Mouse (Mus musculus) activated CD4-positive, CD25-positive, alpha-beta regulatory T cell, adult 4 months (primary cell): Measurements from ENCODE around the gene Phf2. TPM values are rescaled to one million over a fixed set of nuclear protein-coding genes. Genes with fewer than 3 reads are reported as not detected.
"Not testable (repeated sequence)": the region's sequence is repeated elsewhere in the genome, so short reads cannot be mapped to it uniquely, and the experiment has no call there.

Source experiments
- ATAC-seq: one replicate; pipeline ENCODE4 v1.8.0; 2017
- polyA plus RNA-seq, 2 experiments: library from polyadenylated mRNA; unstranded; fragments of 100-300 nt; shearing (Covaris generic); gene quantifications; one replicate each; pipeline ENCODE4 v1.2.1; 2017

Phf2 gene
- polyA plus RNA-seq, 2 experiments from 2014 or later = 3.1 to 3.3 TPM

DNA sequence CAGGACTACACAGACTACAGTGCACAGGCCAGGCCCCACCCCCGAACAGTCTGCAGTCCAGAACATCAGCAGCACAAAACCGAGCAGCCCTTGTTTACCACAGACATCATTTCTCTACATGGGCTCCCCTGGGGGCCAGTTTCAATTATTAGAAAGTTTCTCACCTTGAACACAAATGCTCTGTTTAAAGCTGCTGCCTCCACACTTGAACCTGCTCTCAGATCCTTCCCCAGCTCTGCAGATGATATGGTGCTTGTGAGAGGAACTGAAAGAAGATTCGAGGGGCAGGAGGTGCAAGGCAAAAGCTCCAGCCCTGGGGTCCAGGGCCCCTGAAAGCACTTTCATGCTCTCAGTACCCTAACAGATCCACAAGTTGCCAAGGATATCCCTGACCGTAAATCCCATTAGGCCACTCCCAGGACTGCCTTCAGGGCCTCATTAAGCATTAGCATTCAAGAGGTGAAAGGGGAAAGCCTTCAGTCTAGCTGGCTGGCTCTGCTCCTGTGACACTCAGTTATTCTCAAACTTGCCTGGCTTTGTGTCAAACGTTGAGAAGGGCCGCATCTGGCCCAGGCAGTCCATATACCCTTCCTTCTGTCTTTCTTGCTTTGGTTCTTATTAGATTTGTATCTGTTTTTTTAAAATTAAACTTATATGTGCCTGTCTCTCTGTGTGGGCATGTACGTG, 13.5 kb downstream of the Phf2 start:
- ATAC-seq = no peak

DNA sequence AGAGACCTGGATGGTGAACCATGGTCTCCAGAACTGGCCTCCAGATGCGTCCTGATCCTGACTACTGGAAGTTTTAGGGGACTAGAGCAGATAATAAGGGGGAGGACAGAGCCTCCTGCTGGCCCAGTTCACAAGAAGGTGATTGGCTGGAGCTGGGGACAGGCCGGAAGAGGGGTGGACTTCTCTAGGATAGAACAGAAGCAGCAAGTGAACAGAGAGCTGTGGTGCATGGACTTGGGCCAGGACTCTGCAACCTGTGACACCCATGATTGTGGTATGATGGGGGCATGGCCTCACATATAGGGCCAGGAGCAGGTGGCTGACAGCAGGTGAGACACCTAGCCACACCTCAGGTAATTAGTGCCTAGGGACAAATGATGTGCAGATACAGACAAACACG, 17.0 kb downstream of the Phf2 start:
- ATAC-seq = no peak

DNA sequence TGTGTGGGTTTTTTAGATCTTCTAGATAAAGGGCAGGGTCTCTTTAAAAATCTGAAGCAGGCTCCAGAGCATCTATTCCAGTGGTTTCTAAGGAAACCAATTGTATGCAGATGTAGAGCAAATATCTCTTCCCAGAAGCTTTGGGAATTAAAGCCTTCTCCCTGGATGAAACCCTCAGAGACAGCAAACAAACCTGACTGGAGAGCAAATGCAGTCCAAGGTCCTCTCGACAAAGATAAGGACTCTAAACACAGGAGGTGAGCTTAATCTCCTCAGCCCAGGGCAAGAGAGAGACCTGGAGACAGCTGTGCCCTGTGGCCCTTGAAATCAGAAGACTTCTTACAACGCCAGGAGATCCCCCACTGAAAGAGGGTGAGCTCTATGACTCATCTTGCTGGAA, 17.4 kb downstream of the Phf2 start:
- ATAC-seq = no peak

DNA sequence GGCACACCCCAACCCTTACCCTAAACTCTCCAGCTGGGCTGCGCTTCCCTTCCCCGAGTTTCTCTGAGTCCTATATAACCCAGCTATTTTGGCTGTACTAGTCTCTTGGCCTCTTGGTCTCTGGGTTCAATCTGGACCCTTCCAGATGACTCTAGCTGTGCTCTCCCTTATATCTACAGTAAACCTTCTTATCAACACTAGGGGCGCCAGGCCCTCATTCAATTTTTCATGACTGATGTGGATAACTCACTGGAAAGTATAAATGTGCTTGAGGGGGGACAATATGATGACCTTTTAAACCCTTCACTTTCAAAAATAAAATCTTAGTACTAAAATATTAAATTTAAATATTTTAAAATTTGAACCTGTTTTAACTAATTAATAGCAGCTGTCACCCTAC, 18.1 kb downstream of the Phf2 start:
- no peak for ATAC-seq

DNA sequence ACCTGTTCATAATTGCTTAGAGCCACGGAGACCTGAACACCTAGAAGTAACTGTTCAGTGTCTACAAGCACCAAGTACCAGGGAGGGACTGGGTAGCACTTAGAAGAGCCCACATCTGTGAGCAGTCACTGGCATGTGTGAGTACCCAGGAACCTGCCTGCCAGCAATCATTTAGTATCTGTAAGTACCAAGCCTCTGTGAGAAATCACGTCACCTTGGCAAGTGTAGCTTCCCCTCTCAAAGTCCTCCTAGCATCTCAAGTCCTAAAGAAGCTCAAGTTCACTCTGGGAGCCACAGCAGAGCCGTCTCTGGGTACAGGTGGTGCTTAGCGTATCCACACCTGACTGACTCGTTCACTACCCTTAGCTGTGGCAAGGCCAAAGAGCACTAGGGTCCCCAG, 19.2 kb downstream of the Phf2 start:
- ATAC-seq = no peak

DNA sequence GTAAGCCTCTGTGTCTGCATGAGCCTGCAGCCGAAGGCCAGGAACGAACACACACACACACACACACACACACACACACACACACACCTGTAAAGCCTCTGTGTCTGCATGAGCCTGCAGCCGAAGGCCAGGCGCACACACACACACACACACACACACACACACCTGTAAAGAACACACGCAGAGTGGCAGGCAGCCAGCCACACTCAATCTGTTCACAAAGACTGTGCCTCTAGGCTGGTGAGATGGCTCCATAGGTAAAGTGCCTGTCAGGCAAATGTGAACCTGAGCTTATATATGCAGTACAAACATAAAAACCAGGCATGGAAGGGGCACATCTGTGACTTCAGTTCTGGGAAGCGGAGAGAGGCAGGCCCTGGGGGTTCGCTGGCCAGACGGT, 20.1 kb downstream of the Phf2 start:
- ATAC-seq = no peak

DNA sequence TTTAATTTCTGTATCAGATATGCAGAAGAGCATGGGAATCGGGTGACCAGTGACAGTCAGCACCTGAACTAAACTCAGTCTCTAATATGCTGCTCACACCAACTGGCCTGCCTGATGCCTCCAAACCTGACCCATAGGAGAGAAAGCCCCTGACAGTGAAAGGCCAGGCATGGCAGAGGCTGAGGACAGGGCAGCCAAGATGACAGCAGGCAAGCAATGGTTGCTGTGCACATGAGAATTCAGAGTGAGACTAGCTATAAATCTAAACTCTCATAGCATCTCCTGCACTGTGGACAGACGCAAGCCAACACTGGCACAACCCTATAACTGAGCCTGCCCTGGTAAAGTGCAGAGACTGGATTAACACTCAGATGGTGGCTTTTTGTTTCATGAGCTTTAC, 20.6 kb downstream of the Phf2 start:
- no peak for ATAC-seq

DNA sequence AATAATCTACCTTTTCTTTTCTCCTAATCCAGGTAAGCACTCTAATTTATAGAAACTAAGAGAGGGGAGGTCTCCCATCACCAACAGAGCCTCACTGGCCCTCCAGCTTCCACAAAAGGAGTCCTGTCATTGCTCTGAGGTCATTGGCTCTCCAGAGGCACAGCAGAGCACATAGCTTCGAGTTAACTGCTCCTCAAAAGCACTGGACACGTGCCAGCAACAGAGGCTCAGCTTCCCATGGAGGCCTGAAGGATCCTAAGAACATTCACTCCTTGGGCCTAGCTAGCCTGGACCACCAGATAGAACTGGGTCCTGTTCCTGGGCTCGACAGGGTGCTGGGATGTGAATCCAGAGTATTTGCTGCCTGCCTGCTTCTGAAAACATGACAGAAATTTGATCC, 21.8 kb downstream of the Phf2 start:
- ATAC-seq = no peak

DNA sequence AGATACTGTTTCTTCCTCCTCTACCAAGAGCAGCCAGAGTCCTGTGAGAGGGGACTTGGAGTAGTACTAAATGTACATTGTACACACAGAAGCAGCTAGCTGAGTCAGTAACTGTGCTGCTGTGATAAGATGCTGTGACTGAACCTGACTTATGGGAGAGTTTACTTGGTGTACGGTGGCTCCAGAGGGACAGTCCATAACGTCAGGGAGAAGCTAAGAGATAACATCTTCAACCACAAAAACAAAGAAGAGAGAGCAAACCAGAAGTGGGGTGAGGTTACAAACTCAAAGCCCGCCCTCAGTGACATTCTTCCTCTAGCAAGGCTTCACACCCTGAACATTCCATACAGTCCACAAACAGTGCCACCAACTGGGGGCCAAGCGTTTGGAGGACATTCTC, 25.6 kb downstream of the Phf2 start:
- ATAC-seq = peak; percentile 22

DNA sequence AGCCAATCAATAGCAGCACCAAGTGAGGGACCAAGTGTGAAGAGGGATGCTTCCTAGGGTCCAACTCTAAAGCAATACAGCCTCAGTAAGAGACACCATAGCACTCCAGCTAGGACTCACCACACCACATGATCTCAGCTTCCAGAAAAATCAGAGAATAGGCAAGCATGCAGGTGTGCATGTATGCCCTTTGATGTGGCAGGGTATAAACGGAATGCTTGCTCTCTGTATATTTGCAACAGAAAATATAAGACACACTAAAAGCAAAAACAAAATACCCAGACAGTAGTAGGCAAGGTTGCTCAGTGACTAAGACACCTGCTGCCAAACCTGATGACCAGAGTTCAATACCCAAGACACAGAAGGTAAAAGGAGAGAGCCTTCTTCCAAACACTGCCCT, 27.4 kb downstream of the Phf2 start:
- no peak for ATAC-seq

DNA sequence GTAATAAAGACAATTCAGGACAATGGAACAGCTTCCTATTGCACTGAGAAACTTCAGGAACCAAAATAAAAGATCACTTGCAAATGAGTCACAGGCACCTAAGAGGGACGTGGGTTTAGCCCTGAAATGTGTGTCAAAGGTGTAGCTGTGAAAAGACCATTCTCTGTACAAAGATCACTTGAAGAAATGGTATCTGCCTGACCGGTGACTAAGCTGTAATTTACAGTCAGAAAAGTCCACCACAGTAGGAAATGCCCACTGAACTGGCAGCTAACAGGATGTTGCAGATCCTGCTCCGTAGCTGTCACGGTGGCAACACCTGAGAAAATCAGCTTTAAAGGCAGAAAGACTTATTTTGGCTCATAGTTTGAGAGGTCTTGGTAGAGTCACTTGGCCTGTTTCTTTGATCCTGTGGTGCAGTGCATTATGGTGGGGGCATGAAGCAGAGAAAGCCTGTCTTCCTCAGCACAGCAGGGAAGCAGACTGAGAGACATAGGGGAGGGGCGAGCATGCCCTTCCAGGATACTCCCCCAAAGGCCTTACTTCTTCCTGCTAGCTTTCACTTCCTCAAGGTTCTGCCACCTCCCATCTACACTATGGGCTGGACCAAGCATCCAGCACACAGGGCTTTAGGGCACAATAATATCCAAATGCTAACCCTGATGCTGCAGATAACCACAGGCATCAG, 28.9 kb downstream of the Phf2 start:
- no peak for ATAC-seq

DNA sequence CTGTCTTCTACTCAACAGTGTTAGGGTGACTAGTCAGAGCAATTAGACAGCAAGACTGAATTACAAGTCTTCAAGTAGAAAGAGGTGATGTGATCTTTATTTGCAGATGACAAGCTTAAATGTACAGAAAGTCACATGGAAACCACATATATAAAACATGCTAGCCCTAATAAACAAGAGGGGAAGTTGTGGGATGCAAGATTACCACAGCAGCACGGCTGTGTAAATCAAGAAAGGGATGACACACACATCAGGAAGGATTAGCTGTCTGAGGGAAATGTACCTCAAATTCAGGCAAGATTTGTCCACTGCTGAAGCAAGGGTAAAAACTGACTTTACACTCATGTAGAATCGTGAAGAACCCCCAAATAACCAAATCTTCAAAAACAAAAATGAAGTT, 32.6 kb downstream of the Phf2 start:
- no peak for ATAC-seq

DNA sequence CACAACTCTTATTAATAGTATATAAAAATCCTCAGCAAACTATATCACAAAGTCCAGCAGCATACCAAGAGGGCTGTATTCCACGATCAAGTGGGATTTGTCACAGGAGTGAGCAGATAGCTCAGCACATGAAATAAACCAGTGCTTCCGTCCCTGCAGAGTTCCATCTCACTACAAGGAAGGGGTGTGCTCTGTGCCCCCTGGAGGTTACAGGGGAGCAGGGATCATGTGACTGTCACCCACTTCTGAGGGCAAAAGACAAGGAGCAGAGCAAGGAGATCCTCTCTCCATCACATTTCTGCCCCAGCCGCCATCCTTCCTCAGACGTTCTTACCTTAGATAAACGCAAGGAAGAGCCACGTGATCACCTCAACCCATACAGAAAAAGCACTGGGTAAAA, 33.4 kb downstream of the Phf2 start:
- ATAC-seq = no peak

DNA sequence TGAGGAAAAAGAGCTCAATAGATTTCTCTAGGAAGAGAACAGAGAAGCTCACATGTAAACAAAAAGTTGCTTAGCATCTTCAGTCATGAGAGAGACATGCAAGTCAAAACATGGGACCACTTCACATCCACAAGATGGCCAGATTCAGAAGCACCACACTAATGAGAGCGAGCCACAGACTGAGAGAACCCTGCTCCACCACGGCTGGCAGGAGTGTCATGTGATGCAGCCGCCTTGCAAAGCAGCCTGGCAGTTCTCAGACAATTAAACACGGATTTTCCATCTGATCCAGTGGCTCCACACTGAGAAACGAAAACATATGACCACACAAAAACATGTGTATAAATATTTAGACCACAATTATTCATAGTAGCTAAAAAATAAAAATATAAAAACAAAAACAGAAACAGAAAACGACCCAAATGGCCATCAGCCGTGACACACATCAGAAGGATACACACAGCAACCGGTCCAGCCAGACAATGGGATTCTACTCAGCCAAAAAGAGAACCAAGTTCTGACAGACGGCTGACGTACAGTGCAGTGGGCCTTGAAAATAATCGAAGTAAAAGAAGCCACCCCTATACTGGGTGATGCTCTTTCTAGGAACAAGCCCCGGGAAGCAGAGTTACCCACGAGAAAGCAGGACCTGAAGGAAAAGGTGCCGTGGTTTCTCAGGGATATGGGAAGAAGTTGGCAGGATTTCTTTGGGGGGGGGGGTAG, 40.2 kb downstream of the Phf2 start:
- no peak for ATAC-seq

DNA sequence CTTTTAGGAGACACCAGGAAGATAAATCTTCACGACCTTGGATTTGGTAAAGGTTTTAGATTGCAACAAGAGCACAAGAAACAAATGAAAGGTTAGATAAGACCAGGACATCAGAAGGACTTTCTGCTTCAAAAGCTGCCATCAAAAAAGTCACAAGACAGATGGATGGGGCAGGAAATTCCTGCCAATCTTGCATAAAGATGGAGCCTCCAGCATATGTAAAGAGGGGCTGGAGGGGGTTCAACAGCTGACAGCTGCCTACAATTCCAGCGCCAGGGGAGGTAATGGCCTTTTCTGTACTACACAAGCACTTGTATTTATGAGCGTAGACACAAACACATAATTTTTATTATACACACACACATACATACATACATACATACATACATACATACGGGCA, 41.1 kb downstream of the Phf2 start:
- no peak for ATAC-seq

DNA sequence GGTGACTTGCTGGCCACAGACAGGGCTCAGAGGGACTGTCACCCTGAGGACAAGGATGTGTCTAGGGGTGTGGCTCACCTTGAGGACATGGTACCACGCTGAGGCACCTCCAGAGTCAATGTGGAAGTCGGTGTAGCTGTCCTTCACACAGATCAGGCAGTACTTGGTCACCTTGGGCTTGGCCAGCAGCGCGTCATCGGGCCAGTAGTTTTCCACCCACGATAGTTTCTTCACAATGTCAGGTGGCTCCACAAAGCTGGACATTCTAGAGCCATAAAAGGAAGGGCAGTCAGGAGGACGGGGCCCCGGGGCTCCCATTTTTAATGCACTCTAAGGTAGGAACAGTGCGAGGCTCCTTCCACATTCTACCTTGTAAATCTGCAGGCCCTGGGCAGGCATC, 48.0 kb downstream of the Phf2 start:
- no peak for ATAC-seq

DNA sequence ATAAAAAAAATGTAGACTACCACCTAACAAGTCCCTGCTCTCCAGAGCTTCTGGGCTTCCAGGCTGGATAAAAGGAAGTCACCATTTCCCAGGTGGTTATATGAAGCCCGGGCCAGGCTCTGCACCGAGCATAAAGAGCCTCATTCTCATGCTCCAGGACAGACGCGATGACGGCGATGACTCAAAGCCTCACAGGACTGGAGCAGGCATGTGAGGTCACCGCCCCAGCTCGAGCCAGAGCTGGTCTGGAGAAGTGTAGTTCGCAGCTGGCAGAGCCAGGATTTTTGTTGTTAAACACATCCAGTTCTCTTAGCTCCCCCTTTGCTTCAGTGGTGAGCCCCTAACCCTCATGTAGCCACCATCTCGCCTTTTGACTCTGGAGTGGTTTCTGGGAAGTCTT, 48.6 kb downstream of the Phf2 start:
- ATAC-seq = no peak

DNA sequence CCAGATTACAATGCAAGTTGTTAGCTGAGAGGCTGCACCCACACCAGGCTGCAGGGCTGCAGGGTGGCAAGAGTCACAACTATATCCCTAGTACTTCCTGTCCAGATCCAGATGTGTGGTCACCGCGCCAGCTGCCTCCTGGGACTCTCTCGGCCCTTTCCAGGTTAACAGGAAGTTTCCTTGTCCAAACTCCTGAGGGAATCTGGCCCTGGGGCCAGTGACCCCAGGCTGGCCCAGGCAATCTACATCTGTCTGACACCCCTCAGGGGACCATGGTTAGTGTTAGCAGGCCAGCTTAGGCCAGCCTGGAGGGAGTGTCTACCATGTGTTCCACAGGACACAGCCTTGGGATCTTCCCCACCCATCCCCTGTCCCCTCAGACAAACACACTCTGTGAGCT, 51.8 kb downstream of the Phf2 start:
- no peak for ATAC-seq

DNA sequence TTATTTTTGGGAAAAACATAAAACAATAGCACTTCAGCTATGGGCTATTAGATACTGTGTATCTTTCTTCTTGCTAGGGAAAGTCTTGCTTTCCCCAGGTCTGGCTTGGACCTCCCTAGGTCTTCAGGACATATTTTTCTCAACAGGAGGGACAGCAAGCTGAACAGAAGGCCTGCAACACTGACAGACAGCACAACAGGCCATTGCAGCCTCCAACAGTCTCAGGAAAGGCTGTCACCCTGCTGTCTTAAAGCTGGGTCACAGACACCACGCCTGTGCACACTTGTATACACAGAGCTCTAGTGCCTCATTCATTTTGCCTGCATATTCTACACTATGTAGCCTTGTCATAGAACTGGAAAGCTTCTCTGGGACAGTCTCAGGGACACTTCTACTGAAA, 56.5 kb downstream of the Phf2 start:
- no peak for ATAC-seq

DNA sequence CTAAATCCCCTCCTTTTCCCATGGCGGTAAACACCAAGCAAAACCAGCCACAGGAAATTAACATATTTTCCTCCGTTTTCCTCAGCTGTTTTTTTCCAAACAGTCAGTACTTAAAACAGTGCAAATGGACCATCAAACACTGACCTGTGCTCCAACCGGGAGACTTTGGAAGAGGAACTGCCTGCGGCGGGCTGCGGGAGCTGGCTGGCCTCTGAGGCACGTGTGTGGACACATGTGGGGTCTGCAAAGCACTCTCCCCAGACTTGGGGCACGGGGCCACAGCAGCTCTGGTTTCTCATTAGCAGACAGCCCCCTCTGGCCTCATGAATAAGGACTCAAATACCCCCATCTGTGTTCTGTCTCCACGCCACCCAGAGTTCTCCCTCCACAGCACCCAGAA, 59.9 kb downstream of the Phf2 start:
- ATAC-seq = no peak

DNA sequence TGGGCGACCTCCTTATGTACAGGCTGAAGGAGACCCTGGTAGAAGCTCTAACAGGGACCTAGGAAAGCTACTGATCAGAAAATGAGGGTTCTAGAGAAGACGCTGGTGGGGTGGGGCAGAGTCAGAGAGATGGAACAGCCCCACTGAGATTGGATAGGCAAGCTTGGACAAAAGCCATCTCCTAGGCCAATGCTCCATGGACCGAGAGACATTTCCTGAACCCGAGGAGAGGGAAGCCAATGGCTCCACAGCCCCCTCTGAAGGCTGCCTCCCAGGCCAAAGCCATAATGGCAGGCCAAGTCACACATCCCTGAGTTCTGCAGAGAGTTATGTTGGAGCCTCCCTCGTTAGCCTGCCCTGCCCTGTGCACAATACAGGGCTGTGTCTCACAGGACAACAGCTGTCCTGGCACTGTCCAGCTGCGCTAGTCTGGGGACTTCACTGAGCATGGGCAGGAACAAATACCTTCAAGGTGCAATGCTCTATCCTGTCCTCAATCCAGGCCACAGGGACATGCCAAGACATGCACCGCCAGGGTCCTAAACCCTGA, 60.6 kb downstream of the Phf2 start:
- no peak for ATAC-seq

DNA sequence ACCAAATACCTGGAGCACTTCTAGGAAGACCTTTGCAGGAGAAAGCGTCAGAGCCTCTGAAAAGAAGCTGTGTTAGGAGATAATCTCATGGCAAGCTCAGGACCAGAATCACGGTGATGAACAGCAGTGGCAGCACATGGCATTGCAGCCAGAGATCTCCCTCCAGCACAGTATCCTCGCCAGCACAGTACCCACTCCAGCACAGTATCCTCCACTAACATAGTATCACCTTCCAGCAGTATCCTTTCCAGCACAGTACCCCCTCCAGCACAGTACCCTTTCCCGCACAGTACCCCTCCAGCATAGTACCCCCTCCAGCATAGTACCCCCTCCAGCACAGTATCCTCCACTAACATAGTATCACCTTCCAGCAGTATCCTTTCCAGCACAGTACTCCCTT, 61.3 kb downstream of the Phf2 start:
- ATAC-seq = not testable (repeated sequence)

DNA sequence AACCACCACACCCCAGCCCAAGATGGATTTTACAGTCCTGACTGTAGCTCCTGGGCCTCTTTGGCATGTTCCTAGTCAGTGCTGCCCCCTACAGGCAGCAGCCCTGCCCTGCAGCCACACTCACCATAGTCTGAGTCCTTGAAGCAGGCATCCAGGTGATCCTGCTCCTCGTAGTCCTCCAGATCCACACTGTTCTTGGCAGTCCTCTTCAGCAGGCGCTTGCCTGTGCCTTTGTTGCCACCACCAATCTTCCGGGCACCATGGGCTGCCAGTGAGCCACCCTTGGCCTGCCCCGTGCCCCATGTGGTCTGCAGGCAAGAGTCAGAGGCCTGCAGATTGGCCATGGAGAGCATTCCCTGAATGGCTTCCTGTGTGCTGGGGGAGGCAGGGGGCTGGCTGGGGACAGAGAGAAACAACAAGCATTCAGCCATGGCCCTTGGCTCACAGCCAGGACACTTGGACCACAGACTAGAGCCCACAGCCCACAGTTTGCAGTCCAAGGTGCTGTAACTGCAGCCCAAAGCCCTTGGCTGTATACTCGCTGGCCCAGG, 63.4 kb downstream of the Phf2 start:
- ATAC-seq = no peak

DNA sequence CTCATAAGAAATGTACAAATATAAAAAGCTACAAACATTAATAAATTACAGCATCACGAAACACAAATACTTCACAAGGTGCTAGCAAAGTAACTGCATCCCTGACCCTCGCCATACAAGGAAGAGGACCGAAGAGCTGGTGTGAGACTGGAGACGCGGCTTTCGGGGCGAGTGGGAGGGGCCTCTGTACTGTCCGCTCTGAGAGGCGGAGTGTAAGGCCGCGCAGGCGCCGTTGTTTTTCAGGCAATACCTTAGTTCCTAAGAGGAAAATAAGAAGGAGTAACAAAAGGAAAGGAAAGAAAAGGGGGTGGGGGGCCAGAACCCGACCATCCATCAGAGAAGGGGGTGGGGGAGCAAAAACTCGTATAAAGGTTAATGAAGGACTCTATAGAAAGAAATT, 68.7 kb downstream of the Phf2 start:
- no peak for ATAC-seq
